Comparison of ENCODE assay signal across 8 mouse cellular contexts in genomic region chr12:10390671-10391441, GRCm38 (mm10). TPM values are rescaled to one million over a fixed set of nuclear protein-coding genes. Genes with fewer than 3 reads are reported as not detected.
A peak's percentile ranks its signal among the peaks of the same experiment; 100 is the strongest.
DNase-seq lines count a peak whose midpoint lies in the region; ATAC-seq lines count a peak whose summit lies in the region.

Rdh14 (plus strand) TSS chr12:10390772.

- DNase-seq in adrenal gland, adult 18-20 months (ENCODE audit: low spot score in 2 of 2), result peak; percentile 94 to 95
- peak; percentile 95 for DNase-seq in embryo, embryonic 11 days
- peak; percentile 94 for DNase-seq in gastrocnemius, postnatal 25 days
- peak; percentile 97 for DNase-seq in intestine, embryonic 14.5 days (ENCODE audit: low spot score)
- DNase-seq in left cerebral cortex, postnatal 14 days (ENCODE audit: low spot score in 2 of 2), result peak; percentile 96 to 97
- DNase-seq in mesoderm, embryonic 11.5 days (ENCODE audit: low read depth, low spot score), result peak; percentile 93
- peak; percentile 94 to 96 for DNase-seq in right cerebral cortex, postnatal 36 days (ENCODE audit: low spot score in 2 of 2)
- peak; percentile 94 for DNase-seq in yolk sac, embryonic 10.5 days (ENCODE audit: low spot score)

- WGBS in intestine, embryonic 14.5 days, result under 1% methylated on average over 53 of the region's 53 CpGs

- intact Hi-C loops in left cerebral cortex, postnatal 14 days (cut with DNase I), result no loop called here

- peak; percentile 97 for ATAC-seq in intestine, embryonic 14.5 days (replicated peaks; ENCODE audit: low FRiP score, low TSS enrichment, low read depth)

- H3K4me2 ChIP-seq in intestine, embryonic 14.5 days (ENCODE audit: low read length), result peak within 1 kb of the TSS; percentile 69

- peak within 1 kb of the TSS; percentile 95 for H3K9ac ChIP-seq in intestine, embryonic 14.5 days (ENCODE audit: low read length)

- no peaks in the 10 kb centered on the region for H3K27me3 ChIP-seq in intestine, embryonic 14.5 days (replicated peaks; ENCODE audit: control insufficient read depth, insufficient read depth, low read length)

- no peaks in the 10 kb centered on the region for H3K9me3 ChIP-seq in intestine, embryonic 14.5 days (ENCODE audit: control insufficient read depth, low read length)

- peak within 1 kb of the TSS; percentile 81 for H3K4me3 ChIP-seq in intestine, embryonic 14.5 days (ENCODE audit: low read depth, low read length)

- H3K27ac ChIP-seq in intestine, embryonic 14.5 days (ENCODE audit: low read depth), result peak within 1 kb of the TSS; percentile 90

- 0 out of 2 replicates have a peak, but pooled peaks cover 8% of the 10 kb centered on the region for H3K4me1 ChIP-seq in intestine, embryonic 14.5 days (replicated peaks; ENCODE audit: control insufficient read depth, insufficient read depth, low read length)

- peaks cover 7% of the 10 kb centered on the region for H3K36me3 ChIP-seq in intestine, embryonic 14.5 days (ENCODE audit: control insufficient read depth, insufficient read depth, low read length)

RNA-seq across cellular contexts. Expression of gene Rdh14, which starts in this region (rescaled TPM):
- 10 to 100 TPM; 29.1 to 35.1 TPM for total RNA-seq in adrenal gland, adult 18-20 months (2021)
- total RNA-seq in gastrocnemius, postnatal 25 days (2021), result 10 to 100 TPM; 36.2 to 36.7 TPM
- 38.7 and 38.9 TPM in 2 replicates for polyA plus RNA-seq in intestine, embryonic 14.5 days (2014; fragmentation: Nextera tagmentation; extraction: Ambion mirVana)
- 10 to 100 TPM; 32.2 to 38.4 TPM for total RNA-seq in left cerebral cortex, postnatal 14 days (2021)

Comparison
In these comparisons a context has a peak if more than half of its experiments do, and no peak if none do; other contexts are left out.
1. Peak in every context shown above with its lines: DNase-seq, ATAC-seq, H3K4me3 ChIP-seq and H3K27ac ChIP-seq.